Mouse (Mus musculus) embryo, embryonic 11.5 days (tissue): ENCODE measurements at regions not wholly inside any gene's neighbourhood (a gene's known extent, or its start where the extent isn't known, plus 50 kb on each side); places are given as distances from the start of the nearest gene placed in this dataset.

Experiments
- DNase-seq: peaks from one replicate; pipeline ENCODE4 v3.0.0-alpha.2; 2012; ENCODE audit warnings: low read depth, low spot score

GRCm38 (mm10) chr15:87476862-87477490 is 67.1 kb upstream of the Fam19a5 start:
- no peak for DNase-seq

- no peak for DNase-seq
These were observed 63.3 kb upstream of the Fam19a5 start for GRCm38 (mm10) chr15:87480758-87481157.
